Mouse (Mus musculus): ENCODE results near the gene Asb4. TPM values are rescaled to one million over a fixed set of nuclear protein-coding genes. Genes with fewer than 3 reads are reported as not detected.
"Not testable (repeated sequence)": the region's sequence is repeated elsewhere in the genome, so short reads cannot be mapped to it uniquely, and the experiment has no call there.

The Asb4 gene
- polyA plus RNA-seq (2014; fragmentation: Nextera tagmentation; extraction: Ambion mirVana), result 17.1 and 18.7 TPM in 2 replicates

DNA sequence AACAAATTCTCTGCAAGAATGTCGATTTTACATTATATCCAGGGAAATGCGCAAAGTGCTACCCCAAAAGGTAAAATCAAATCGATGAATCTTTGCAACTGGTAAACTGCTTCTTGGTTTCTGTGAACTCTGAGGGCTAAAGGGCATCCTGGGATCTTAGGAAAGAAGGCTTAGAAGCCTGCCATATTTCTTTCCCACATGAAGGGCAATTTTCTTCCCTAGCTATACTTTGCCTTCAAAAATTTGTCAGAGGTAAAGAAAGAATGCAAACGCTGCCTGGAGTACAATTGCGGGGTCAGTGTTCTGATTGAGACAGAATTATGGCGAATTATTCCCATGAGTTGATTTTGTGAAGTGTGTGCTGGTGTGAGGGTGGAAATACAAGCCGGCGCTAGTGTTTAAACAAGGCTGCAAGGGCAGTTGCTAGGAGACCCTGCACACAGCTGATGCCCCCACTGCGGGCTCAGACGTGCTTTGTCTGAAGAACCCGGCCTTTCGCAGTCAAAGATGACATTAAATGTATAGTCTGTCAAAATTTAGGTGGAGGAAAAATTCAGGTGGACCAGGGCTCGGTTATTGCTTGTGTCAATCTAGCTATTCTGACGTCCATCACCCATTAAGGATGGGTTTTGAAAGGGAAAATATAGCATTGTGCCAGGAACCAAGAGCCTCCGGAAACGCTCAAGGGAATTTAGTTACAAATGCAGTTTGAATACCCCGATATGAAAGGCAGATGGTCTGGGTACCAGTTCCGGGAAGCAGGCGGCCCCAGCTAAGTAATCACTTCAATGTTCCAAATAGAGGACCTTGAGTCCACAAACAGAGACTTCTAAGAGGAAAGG is at the start of gene Asb4:
TSS of gene Asb4 (plus strand) at position 51 of the 842 bp plus-strand sequence.
- 3% methylated on average over 19 of the region's 19 CpGs for WGBS

GRCm38 (mm10) chr6:5334021-5334420 is 49.2 kb upstream of the Asb4 start:
- H3K4me1 ChIP-seq (replicated peaks; ENCODE audit: control insufficient read depth, insufficient read depth, low read length), result no peaks in the 10 kb centered on the region
- H3K4me3 ChIP-seq (replicated peaks; ENCODE audit: low read length), result no peak overlapping the region
- DNase-seq (ENCODE audit: low spot score) (peak; percentile 14), ATAC-seq (ENCODE audit: low FRiP score) (no peak)
- no peak overlapping the region for H3K4me2 ChIP-seq (replicated peaks)
- H3K9ac ChIP-seq, result no peak overlapping the region
- 53% methylated on average over 5 of the region's 5 CpGs for WGBS
- H3K36me3 ChIP-seq (replicated peaks; ENCODE audit: control insufficient read depth, insufficient read depth), result no peaks in the 10 kb centered on the region
- H3K27me3 ChIP-seq (ENCODE audit: control insufficient read depth, insufficient read depth, low read length), result no peaks in the 10 kb centered on the region
- no peaks in the 10 kb centered on the region for H3K9me3 ChIP-seq (ENCODE audit: control insufficient read depth, low read length)
- no peak overlapping the region for H3K27ac ChIP-seq

More for the DNA sequence above, at the start of gene Asb4:
- ATAC-seq (ENCODE audit: low FRiP score) (peak; percentile 47), DNase-seq (ENCODE audit: low spot score) (peak; percentile 65)
- Histone ChIP-seq H3K27me3 (ENCODE audit: control insufficient read depth, insufficient read depth, low read length) (no peaks in the 10 kb centered on the region), H3K4me3 (replicated peaks; ENCODE audit: low read length) (peak within 1 kb of the TSS; percentile 25), H3K4me2 (replicated peaks) (peak within 1 kb of the TSS; percentile 56), H3K4me1 (replicated peaks; ENCODE audit: control insufficient read depth, insufficient read depth, low read length) (peaks cover 44% of the 10 kb centered on the region), H3K9me3 (ENCODE audit: control insufficient read depth, low read length) (no peaks in the 10 kb centered on the region), H3K27ac (peak within 1 kb of the TSS; percentile 80), H3K36me3 (replicated peaks; ENCODE audit: control insufficient read depth, insufficient read depth) (no peaks in the 10 kb centered on the region), H3K9ac (peak within 1 kb of the TSS; percentile 57)

GRCm38 (mm10) chr6:5336016-5336415 is 47.2 kb upstream of the Asb4 start:
- not testable (repeated sequence) for H3K36me3 ChIP-seq (replicated peaks; ENCODE audit: control insufficient read depth, insufficient read depth); H3K27ac ChIP-seq; DNase-seq (ENCODE audit: low spot score)

DNA sequence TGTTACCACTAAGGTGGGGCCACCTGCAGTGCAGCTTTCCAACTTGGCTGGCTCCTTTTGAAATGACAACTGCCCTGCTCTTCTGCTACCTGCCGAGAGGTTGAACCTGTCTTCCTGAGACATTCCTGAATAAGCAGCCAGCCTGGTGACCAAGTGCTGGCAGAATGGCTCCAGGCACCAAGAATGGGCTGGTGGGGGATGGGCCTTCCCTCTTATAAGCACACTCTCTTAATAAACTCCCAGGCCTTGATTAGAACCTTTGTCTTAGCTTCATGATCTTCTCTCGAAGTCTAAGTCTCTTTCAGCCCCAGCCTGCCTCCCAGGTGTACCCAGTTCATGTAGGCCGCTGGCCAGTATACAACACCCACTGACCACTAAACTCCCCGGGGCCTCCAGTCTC is 44.4 kb upstream of the Asb4 start:
- H3K27ac ChIP-seq; DNase-seq (ENCODE audit: low spot score); ATAC-seq (ENCODE audit: low FRiP score); H3K27me3 ChIP-seq (ENCODE audit: control insufficient read depth, insufficient read depth, low read length); H3K4me3 ChIP-seq (replicated peaks; ENCODE audit: low read length); H3K4me2 ChIP-seq (replicated peaks); H3K9ac ChIP-seq; H3K9me3 ChIP-seq (ENCODE audit: control insufficient read depth, low read length); H3K36me3 ChIP-seq (replicated peaks; ENCODE audit: control insufficient read depth, insufficient read depth); H3K4me1 ChIP-seq (replicated peaks; ENCODE audit: control insufficient read depth, insufficient read depth, low read length): not testable (repeated sequence)
- 91% methylated on average over 4 of the region's 4 CpGs for WGBS

More at GRCm38 (mm10) chr6:5336016-5336415, 47.2 kb upstream of the Asb4 start:
- not testable (repeated sequence) for ATAC-seq (ENCODE audit: low FRiP score); H3K4me1 ChIP-seq (replicated peaks; ENCODE audit: control insufficient read depth, insufficient read depth, low read length); H3K4me3 ChIP-seq (replicated peaks; ENCODE audit: low read length); H3K27me3 ChIP-seq (ENCODE audit: control insufficient read depth, insufficient read depth, low read length); H3K4me2 ChIP-seq (replicated peaks); H3K9me3 ChIP-seq (ENCODE audit: control insufficient read depth, low read length); H3K9ac ChIP-seq

- not testable (repeated sequence) for DNase-seq (ENCODE audit: low spot score); H3K36me3 ChIP-seq (replicated peaks; ENCODE audit: control insufficient read depth, insufficient read depth); H3K4me1 ChIP-seq (replicated peaks; ENCODE audit: control insufficient read depth, insufficient read depth, low read length); H3K4me2 ChIP-seq (replicated peaks); H3K27me3 ChIP-seq (ENCODE audit: control insufficient read depth, insufficient read depth, low read length); H3K9ac ChIP-seq; H3K4me3 ChIP-seq (replicated peaks; ENCODE audit: low read length); ATAC-seq (ENCODE audit: low FRiP score); H3K9me3 ChIP-seq (ENCODE audit: control insufficient read depth, low read length); H3K27ac ChIP-seq
- 95% methylated on average over 1 of the region's 1 CpGs for WGBS
Measured at GRCm38 (mm10) chr6:5339283-5339682, 43.9 kb upstream of the Asb4 start.

GRCm38 (mm10) chr6:5344255-5344654 is 38.9 kb upstream of the Asb4 start:
- Histone ChIP-seq H3K36me3 (replicated peaks; ENCODE audit: control insufficient read depth, insufficient read depth) (no peaks in the 10 kb centered on the region), H3K27me3 (ENCODE audit: control insufficient read depth, insufficient read depth, low read length) (no peaks in the 10 kb centered on the region), H3K4me3 (replicated peaks; ENCODE audit: low read length) (no peak overlapping the region), H3K9me3 (ENCODE audit: control insufficient read depth, low read length) (no peaks in the 10 kb centered on the region), H3K9ac (no peak overlapping the region), H3K4me1 (replicated peaks; ENCODE audit: control insufficient read depth, insufficient read depth, low read length) (no peaks in the 10 kb centered on the region), H3K4me2 (replicated peaks) (no peak overlapping the region), H3K27ac (no peak overlapping the region)
- no peak for DNase-seq (ENCODE audit: low spot score)
- no peak for ATAC-seq (ENCODE audit: low FRiP score)
- 79% methylated on average over 6 of the region's 6 CpGs for WGBS

DNA sequence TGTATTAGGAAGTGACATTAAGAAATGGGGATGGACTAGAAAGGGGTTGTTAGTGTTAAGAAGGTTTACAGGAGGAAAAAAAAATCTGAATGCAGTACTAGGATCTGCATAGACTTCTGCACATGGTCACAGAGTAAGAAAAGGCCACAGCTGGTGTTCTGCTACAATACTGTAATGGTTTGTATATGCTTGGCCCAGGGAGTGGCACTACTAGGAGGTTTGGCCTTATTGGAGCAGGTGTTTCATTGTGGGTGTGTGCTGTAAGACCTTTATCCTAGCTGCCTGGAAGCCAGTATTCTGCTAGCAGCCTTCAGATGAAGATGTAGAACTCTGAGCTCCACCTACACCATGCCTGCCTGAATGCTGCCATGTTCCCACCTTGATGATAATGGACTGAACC is 25.3 kb upstream of the Asb4 start:
- H3K4me2 ChIP-seq (replicated peaks), result no peak overlapping the region
- DNase-seq (ENCODE audit: low spot score) (no peak), ATAC-seq (ENCODE audit: low FRiP score) (no peak)
- H3K27me3 ChIP-seq (ENCODE audit: control insufficient read depth, insufficient read depth, low read length), result no peaks in the 10 kb centered on the region
- no peak overlapping the region for H3K9ac ChIP-seq
- H3K27ac ChIP-seq, result no peak overlapping the region
- H3K4me3 ChIP-seq (replicated peaks; ENCODE audit: low read length), result no peak overlapping the region
- H3K9me3 ChIP-seq (ENCODE audit: control insufficient read depth, low read length), result no peaks in the 10 kb centered on the region
- no peaks in the 10 kb centered on the region for H3K4me1 ChIP-seq (replicated peaks; ENCODE audit: control insufficient read depth, insufficient read depth, low read length)
- no peaks in the 10 kb centered on the region for H3K36me3 ChIP-seq (replicated peaks; ENCODE audit: control insufficient read depth, insufficient read depth)

GRCm38 (mm10) chr6:5360402-5360801 is 22.8 kb upstream of the Asb4 start:
- H3K4me3 ChIP-seq (replicated peaks; ENCODE audit: low read length), result no peak overlapping the region
- DNase-seq (ENCODE audit: low spot score), result no peak
- H3K9ac ChIP-seq, result no peak overlapping the region
- H3K9me3 ChIP-seq (ENCODE audit: control insufficient read depth, low read length), result no peaks in the 10 kb centered on the region
- no peak overlapping the region for H3K27ac ChIP-seq
- WGBS, result 93% methylated on average over 5 of the region's 5 CpGs
- H3K36me3 ChIP-seq (replicated peaks; ENCODE audit: control insufficient read depth, insufficient read depth), result no peaks in the 10 kb centered on the region
- no peaks in the 10 kb centered on the region for H3K4me1 ChIP-seq (replicated peaks; ENCODE audit: control insufficient read depth, insufficient read depth, low read length)
- no peak for ATAC-seq (ENCODE audit: low FRiP score)
- no peak overlapping the region for H3K4me2 ChIP-seq (replicated peaks)
- no peaks in the 10 kb centered on the region for H3K27me3 ChIP-seq (ENCODE audit: control insufficient read depth, insufficient read depth, low read length)

DNA sequence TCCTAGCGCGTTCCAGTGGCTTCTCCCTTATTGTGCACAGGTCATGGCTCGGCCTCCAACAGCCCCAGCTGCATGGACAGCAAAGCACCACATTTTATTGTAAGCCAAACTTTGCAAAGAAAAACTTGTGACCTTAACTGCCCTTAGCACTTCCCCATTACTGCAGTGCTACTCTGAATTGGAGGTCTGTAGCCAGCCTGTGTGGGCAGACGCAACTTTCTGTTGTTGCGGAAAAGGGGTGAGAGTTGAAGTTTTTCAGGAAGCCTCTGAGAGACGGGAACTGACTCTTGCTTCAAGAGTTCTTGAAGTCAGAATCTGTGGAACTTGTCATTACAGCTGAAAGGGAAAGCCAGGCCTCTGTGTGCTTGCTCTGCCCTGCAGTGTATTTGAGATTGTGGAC is 21.2 kb upstream of the Asb4 start:
- Histone ChIP-seq H3K36me3 (replicated peaks; ENCODE audit: control insufficient read depth, insufficient read depth) (no peaks in the 10 kb centered on the region), H3K9me3 (ENCODE audit: control insufficient read depth, low read length) (no peaks in the 10 kb centered on the region), H3K27me3 (ENCODE audit: control insufficient read depth, insufficient read depth, low read length) (no peaks in the 10 kb centered on the region), H3K4me3 (replicated peaks; ENCODE audit: low read length) (no peak overlapping the region), H3K4me2 (replicated peaks) (no peak overlapping the region), H3K27ac (no peak overlapping the region), H3K4me1 (replicated peaks; ENCODE audit: control insufficient read depth, insufficient read depth, low read length) (no peaks in the 10 kb centered on the region), H3K9ac (no peak overlapping the region)
- DNase-seq (ENCODE audit: low spot score) (no peak), ATAC-seq (ENCODE audit: low FRiP score) (no peak)
- 67% methylated on average over 6 of the region's 6 CpGs for WGBS
